Mouse (Mus musculus) stomach, postnatal 0 days (tissue): Measurements from ENCODE around the gene Dlk1. TPM values are rescaled to one million over a fixed set of nuclear protein-coding genes. Genes with fewer than 3 reads are reported as not detected.

Source experiments
- ATAC-seq: fragments of 200-750 bp; cut with Nextera tagmentation; 2 replicates; pipeline ENCODE4 v1.8.0; 2017; ENCODE audit not compliant: low FRiP score, low TSS enrichment
- DNase-seq: peaks from one replicate; pipeline ENCODE4 v3.0.0-alpha.2; 2016; ENCODE audit warnings: low spot score
- H3K27ac ChIP-seq: fragments of 300-500 bp; sonication (generic); replicated peaks from 2 replicates; pipeline ENCODE4 v1.5.1; 2014; ENCODE audit warnings: mild to moderate bottlenecking, control low read depth
- H3K27me3 ChIP-seq: fragments of 300-500 bp; sonication (generic); 2 replicates; pipeline ENCODE4 v1.6.1; 2014; ENCODE audit warnings: low read length; ENCODE audit not compliant: control insufficient read depth, insufficient read depth
- H3K36me3 ChIP-seq: fragments of 300-500 bp; sonication (generic); 2 replicates; pipeline ENCODE4 v1.6.1; 2014; ENCODE audit warnings: low read length, mixed read lengths; ENCODE audit not compliant: control insufficient read depth, insufficient read depth
- H3K4me1 ChIP-seq: fragments of 300-500 bp; sonication (generic); replicated peaks from 2 replicates; pipeline ENCODE4 v1.6.1; 2014; ENCODE audit warnings: antibody characterized with exemption; ENCODE audit not compliant: control insufficient read depth, insufficient read depth
- H3K4me2 ChIP-seq: fragments of 300-500 bp; sonication (generic); replicated peaks from 2 replicates; pipeline ENCODE4 v1.6.1; 2014; ENCODE audit warnings: low read depth, mild to moderate bottlenecking, control low read depth, moderate library complexity
- H3K4me3 ChIP-seq: fragments of 300-500 bp; sonication (generic); 2 replicates; pipeline ENCODE4 v1.5.1; 2014; ENCODE audit warnings: low read depth, low read length, control low read depth
- H3K9ac ChIP-seq: fragments of 300-500 bp; sonication (generic); 2 replicates; pipeline ENCODE4 v1.6.1; 2014; ENCODE audit warnings: mild to moderate bottlenecking, low read length, control low read depth, mixed read lengths
- H3K9me3 ChIP-seq: fragments of 300-500 bp; sonication (generic); 2 replicates; pipeline ENCODE4 v1.6.1; 2016; ENCODE audit warnings: low read length; ENCODE audit not compliant: control insufficient read depth
- CTCF ChIP-seq: IDR thresholded peaks from 2 replicates; pipeline ENCODE4 v1.5.1; 2016; ENCODE audit warnings: antibody characterized with exemption, low read depth, mild to moderate bottlenecking, moderate library complexity
- EP300 ChIP-seq: optimal IDR thresholded peaks from 2 replicates; pipeline ENCODE3; 2016; ENCODE audit warnings: antibody characterized with exemption
- WGBS: fragments of 180-500 bp; shearing (Covaris S2); extraction: QIAGEN DNeasy Blood & Tissue Kit; methylation state at CpG from one replicate; pipeline ENCODE4 v1.1.7; 2014; 5-methylcytosine and 5-hydroxymethylcytosine counted together
- polyA plus RNA-seq: library from polyadenylated mRNA; unstranded; fragments of >200 nt; fragmentation: Nextera tagmentation; extraction: Ambion mirVana; gene quantifications from 2 replicates; pipeline ENCODE4 v1.2.1, GENCODE M21; 2015

The Dlk1 gene
- polyA plus RNA-seq, 1 experiment from 2014 or later: 187 TPM

DNA sequence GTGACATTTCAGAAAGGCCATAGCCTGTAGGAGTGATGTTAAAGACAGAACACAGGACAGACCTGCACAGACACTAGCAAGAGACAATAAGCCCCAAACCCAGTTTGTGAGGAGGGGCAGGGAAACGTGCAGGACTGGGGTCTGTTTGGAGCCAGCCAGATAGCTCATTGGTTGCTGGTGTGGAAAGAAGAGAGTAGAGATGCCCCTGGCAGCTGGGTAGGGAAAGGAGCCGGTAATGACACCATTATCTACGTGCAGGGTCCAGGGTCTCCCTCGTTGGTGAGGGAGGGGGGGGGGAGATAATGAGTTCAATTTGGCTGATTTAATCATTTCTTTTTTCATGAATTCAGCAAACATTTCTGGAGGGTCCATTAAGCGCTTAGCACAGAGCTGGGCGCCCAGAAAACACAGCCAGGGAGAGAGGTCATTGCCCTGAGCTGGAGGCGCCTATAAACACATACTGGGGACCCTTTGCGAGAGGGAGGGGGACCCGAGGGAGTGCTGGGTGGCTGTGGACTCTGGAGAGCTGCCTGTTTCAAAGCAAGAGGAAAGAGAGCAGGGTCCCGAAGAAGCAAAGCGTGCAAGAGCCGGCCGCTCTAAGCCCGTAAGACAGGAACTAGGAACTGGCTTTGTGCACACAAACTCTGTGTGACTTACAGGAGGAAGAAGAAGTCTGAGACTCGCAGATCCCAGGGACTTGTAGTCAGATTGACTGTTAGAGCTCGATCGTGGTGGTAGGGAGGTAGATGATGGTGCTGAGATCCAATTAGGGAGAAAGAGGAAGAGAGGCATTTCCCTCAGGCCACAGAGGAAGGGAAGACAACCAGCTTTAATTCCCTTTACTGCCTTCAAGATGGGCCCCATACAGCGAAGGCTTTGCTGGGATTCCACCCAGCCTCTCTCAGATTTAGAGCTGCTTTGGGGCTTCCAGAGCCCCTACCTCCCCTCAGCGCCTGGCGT lies 56.2 kb downstream of the Dlk1 start:
- Histone ChIP-seq H3K27me3 (no peaks in the 10 kb centered on the region), H3K4me3 (no peak overlapping the region), H3K9me3 (no peaks in the 10 kb centered on the region), H3K9ac (no peak overlapping the region; the same call in 1 of the 2 replicates), H3K4me1 (peaks cover 3% of the 10 kb centered on the region; the same call in 1 of the 2 replicates), H3K27ac (no peak overlapping the region), H3K4me2 (no peak overlapping the region), H3K36me3 (no peaks in the 10 kb centered on the region)
- 40% methylated on average over 20 of the region's 20 CpGs for WGBS
- DNase-seq (no peak), ATAC-seq (no peak)
- TF ChIP-seq EP300 (no peak), CTCF (no peak)

DNA sequence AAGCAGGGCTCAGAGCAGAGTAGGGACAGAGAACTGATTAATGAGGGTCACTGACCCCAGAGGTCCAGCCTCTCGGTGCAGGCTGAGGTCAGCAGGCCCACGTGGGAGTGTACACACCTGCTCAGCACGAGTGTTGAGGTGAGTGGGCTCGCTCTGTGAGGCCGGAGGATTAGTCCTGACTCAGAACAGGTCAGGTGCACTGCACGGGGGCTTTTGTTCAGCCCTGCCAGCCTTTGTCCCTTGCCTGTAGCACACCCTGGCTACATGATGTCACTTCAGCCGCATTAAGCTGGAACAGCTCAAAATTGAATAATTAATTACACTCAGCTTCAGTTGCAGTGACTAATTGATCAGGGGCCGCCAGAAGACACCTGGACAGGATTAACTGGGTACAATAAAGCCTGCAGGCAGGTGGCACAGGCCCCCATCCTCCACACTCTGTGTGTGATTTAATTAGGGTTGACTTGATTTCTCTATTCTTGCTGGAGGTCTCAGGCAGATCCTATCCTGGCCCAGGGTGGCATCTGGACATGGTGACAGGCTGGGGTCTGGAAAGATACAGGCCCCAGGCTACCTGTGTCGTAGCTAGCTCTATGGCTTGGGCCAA lies 57.0 kb downstream of the Dlk1 start:
- H3K4me3 ChIP-seq: no peak overlapping the region
- DNase-seq: no peak
- no peak overlapping the region for H3K27ac ChIP-seq
- peak; percentile 35; the same call in 1 of the 2 replicates for ATAC-seq
- no peaks in the 10 kb centered on the region for H3K36me3 ChIP-seq
- 44% methylated on average over 9 of the region's 9 CpGs for WGBS
- TF ChIP-seq EP300 (no peak), CTCF (no peak)
- no peak overlapping the region for H3K9ac ChIP-seq
- H3K9me3 ChIP-seq: no peaks in the 10 kb centered on the region
- no peaks in the 10 kb centered on the region for H3K27me3 ChIP-seq
- H3K4me2 ChIP-seq: no peak overlapping the region
- H3K4me1 ChIP-seq: peaks cover 3% of the 10 kb centered on the region; the same call in 1 of the 2 replicates

DNA sequence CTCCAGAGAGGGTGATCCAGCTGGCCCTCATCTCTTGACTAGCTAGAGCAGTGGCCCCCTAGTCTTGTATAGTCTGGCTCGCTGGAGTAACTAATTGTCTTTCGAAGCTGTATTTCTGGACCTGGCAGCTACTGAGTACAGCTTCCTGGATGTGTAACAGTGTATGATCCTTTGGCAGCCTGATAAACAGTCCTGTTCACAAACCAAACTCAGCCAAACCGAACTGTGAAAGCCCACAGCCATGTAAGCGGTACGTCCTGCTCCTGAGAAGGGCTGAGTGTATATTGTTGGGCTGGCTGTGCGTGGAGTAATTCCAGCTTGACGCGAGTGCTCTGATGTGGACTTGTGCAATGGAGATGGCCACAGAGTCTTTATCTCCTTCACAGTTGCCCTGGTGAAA lies 57.6 kb downstream of the Dlk1 start:
- Histone ChIP-seq H3K36me3 (no peaks in the 10 kb centered on the region), H3K9ac (no peak overlapping the region), H3K4me3 (no peak overlapping the region), H3K27ac (no peak overlapping the region), H3K27me3 (no peaks in the 10 kb centered on the region), H3K4me2 (no peak overlapping the region), H3K9me3 (no peaks in the 10 kb centered on the region), H3K4me1 (peaks cover 3% of the 10 kb centered on the region; the same call in 1 of the 2 replicates)
- 43% methylated on average over 8 of the region's 8 CpGs for WGBS
- TF ChIP-seq CTCF (no peak), EP300 (no peak)
- DNase-seq (no peak), ATAC-seq (no peak)

DNA sequence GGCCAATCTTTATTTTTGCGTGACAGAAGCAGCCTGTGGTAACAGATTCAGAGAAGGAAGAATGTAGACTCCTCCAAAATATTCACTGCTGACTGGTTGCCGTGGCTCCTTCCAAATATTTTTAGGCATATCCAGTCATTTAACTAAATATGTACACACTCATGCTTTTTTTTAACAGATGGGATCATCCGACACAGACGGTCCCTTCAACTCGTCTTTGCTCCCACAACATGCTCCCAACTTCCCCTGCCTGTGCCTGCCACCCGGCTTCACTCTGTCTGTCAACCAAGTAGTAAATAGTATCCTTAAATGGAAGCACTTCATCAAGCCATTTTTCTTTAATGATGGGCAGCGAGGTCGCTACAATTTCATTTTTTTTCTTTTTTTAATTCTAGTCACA lies 58.8 kb downstream of the Dlk1 start:
- no peaks in the 10 kb centered on the region for H3K27me3 ChIP-seq
- ATAC-seq (no peak), DNase-seq (no peak)
- no peak overlapping the region for H3K4me3 ChIP-seq
- 64% methylated on average over 8 of the region's 8 CpGs for WGBS
- H3K4me2 ChIP-seq: no peak overlapping the region
- H3K4me1 ChIP-seq: peaks cover 3% of the 10 kb centered on the region; the same call in 1 of the 2 replicates
- no peak for TF ChIP-seq EP300
- no peak for TF ChIP-seq CTCF
- no peaks in the 10 kb centered on the region for H3K36me3 ChIP-seq
- H3K27ac ChIP-seq: no peak overlapping the region
- H3K9ac ChIP-seq: no peak overlapping the region
- no peaks in the 10 kb centered on the region for H3K9me3 ChIP-seq

DNA sequence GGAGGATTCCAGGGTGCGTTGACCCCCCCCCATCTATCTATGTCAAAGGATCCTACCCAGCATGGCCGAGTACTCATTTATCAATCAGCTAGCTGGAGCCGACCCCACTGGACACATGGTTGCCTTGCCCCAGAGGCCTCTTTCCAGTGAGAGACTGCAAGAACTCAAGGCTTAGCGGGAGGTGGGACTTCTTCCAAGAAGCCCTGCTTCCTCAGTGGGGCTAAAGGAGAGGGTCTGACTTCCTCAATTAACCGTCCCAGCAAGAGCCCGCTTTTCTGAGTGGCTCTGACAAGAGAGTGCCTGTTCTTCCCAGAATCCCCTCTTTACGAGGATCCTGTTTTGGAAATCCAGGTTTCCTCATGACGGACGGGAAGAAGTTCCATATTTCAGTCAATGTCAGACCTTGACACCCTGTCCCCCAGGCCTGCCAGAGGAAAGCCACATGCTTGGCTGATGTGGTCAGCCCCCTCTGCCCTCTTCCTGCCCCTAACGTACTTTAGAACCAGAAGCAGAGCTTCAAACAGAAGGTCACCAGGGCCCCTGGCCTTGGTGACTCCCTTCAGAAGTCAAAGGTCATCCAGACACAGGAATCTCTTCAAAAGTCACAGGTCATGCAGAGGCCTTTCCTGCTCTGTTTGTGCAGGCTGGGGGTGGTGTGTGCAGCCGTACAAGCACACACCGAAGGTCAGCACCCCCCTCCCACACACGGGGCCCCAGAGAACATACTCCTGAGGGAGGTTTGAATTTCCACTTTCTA lies 59.7 kb downstream of the Dlk1 start:
- Histone ChIP-seq H3K27ac (no peak overlapping the region), H3K4me3 (no peak overlapping the region), H3K4me1 (peaks cover 3% of the 10 kb centered on the region; the same call in 1 of the 2 replicates), H3K4me2 (no peak overlapping the region), H3K27me3 (no peaks in the 10 kb centered on the region), H3K9ac (no peak overlapping the region), H3K36me3 (no peaks in the 10 kb centered on the region), H3K9me3 (no peaks in the 10 kb centered on the region)
- ATAC-seq (no peak), DNase-seq (no peak)
- no peak for TF ChIP-seq EP300
- no peak for TF ChIP-seq CTCF
- WGBS: 48% methylated on average over 13 of the region's 13 CpGs

Other genes with a start within 250 kb of the Dlk1 start
- gene Rtl1, start 147.5 kb downstream of the Dlk1 start, polyA plus RNA-seq: 0.33 and 0.35 TPM in 2 replicates